Mouse (Mus musculus) stomach, embryonic 14.5 days (tissue): ENCODE data around the gene Fam53b. TPM values are rescaled to one million over a fixed set of nuclear protein-coding genes. Genes with fewer than 3 reads are reported as not detected.
A peak's percentile ranks its signal among the peaks of the same experiment; 100 is the strongest.

Experiments
- ATAC-seq: fragments of 200-750 bp; cut with Nextera tagmentation; 2 replicates; pipeline ENCODE4 v1.8.0; 2017; ENCODE audit warnings: low read depth, moderate TSS enrichment; ENCODE audit not compliant: insufficient number of reproducible peaks, insufficient read depth, low FRiP score
- H3K27ac ChIP-seq: fragments of 300-500 bp; sonication (generic); 2 replicates; pipeline ENCODE4 v1.5.1; 2014; ENCODE audit warnings: mild to moderate bottlenecking, low read length, moderate library complexity, mixed read lengths
- H3K27me3 ChIP-seq: fragments of 300-500 bp; sonication (generic); 2 replicates; pipeline ENCODE4 v1.6.1; 2014; ENCODE audit warnings: low read length, control low read depth, mixed read lengths; ENCODE audit not compliant: control insufficient read depth, insufficient read depth
- H3K36me3 ChIP-seq: fragments of 300-500 bp; sonication (generic); 2 replicates; pipeline ENCODE4 v1.6.1; 2014; ENCODE audit warnings: mild to moderate bottlenecking, control low read depth, low read length, moderate library complexity, mixed read lengths; ENCODE audit not compliant: control insufficient read depth, insufficient read depth
- H3K4me1 ChIP-seq: fragments of 300-500 bp; sonication (generic); 2 replicates; pipeline ENCODE4 v1.6.1; 2014; ENCODE audit warnings: low read length, control low read depth, mixed read lengths; ENCODE audit not compliant: control insufficient read depth, insufficient read depth
- H3K4me2 ChIP-seq: fragments of 300-500 bp; sonication (generic); replicated peaks from 2 replicates; pipeline ENCODE4 v1.6.1; 2014; ENCODE audit warnings: low read depth, low read length, control low read depth
- H3K4me3 ChIP-seq: fragments of 300-500 bp; sonication (generic); 2 replicates; pipeline ENCODE4 v1.5.1; 2014; ENCODE audit warnings: low read depth, low read length, control low read depth
- H3K9ac ChIP-seq: fragments of 300-500 bp; sonication (generic); replicated peaks from 2 replicates; pipeline ENCODE4 v1.6.1; 2014; ENCODE audit warnings: low read depth, mild to moderate bottlenecking, control low read depth, low read length, moderate library complexity, mixed read lengths
- H3K9me3 ChIP-seq: fragments of 300-500 bp; sonication (generic); 2 replicates; pipeline ENCODE4 v1.6.1; 2016; ENCODE audit warnings: low read depth, low read length, control low read depth; ENCODE audit not compliant: control insufficient read depth
- WGBS: fragments of 180-500 bp; shearing (Covaris S2); extraction: QIAGEN DNeasy Blood & Tissue Kit; methylation state at CpG from one replicate; pipeline ENCODE4 v1.1.7; 2014; 5-methylcytosine and 5-hydroxymethylcytosine counted together
- polyA plus RNA-seq: library from polyadenylated mRNA; unstranded; fragments of >200 nt; fragmentation: Nextera tagmentation; extraction: Ambion mirVana; gene quantifications from 2 replicates; pipeline ENCODE4 v1.2.1, GENCODE M21; 2014

Gene Fam53b
- polyA plus RNA-seq, 1 experiment from 2014 or later = 16.4 TPM

GRCm38 (mm10) chr7:132738844-132739243, 74.8 kb downstream of the Fam53b start:
- WGBS = 92% methylated on average over 6 of the region's 6 CpGs
- Histone ChIP-seq H3K9ac (no peak overlapping the region), H3K27ac (no peak overlapping the region), H3K4me1 (peaks cover 6% of the 10 kb centered on the region; the same call in 1 of the 2 replicates), H3K36me3 (no peaks in the 10 kb centered on the region), H3K27me3 (no peaks in the 10 kb centered on the region), H3K4me3 (no peak overlapping the region), H3K4me2 (no peak overlapping the region), H3K9me3 (no peaks in the 10 kb centered on the region)
- ATAC-seq = no peak

DNA sequence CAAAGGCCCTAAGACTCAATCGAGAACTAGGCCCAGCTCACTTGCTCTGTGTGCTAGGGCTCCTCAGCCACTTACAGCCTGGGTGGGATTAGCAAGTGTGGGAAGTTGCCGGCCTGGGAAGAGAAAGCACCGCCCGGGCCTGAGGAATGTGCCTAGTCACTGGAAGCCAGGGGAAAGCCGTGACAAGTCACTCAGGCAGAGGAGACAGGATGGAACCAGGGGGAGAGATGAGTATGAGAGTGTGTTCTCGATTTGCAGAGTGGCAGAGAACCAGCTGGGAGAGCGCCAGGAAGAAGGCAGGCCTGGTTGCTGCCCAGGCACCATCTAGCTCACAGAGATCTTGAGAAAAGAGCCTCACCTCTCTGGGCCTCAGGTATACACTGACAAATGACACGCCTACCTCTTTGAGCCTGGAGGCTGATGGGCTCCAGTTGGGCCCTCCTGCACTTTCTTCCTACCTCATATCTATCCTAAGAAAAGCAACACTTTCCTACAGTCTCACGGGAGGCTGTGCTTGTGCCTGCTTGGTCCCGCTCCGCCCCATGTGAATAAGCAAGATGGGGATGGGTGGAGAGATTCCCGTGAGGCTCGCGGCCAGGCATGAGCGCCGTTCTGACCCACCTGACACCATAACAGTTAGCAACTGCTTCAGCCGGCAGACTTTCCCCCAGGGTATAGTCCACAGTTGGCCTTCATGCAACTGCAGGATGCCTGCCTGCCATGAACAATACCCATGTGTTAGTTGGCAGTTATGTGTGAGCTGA, 77.4 kb downstream of the Fam53b start:
- Histone ChIP-seq H3K27me3 (no peaks in the 10 kb centered on the region), H3K4me2 (no peak overlapping the region), H3K27ac (peak overlapping the region; percentile 40; the same call in 1 of the 2 replicates), H3K36me3 (no peaks in the 10 kb centered on the region), H3K9ac (no peak overlapping the region), H3K9me3 (no peaks in the 10 kb centered on the region), H3K4me1 (peaks cover 6% of the 10 kb centered on the region; the same call in 1 of the 2 replicates), H3K4me3 (no peak overlapping the region)
- ATAC-seq = no peak; the same call in 1 of the 2 replicates
- WGBS = 57% methylated on average over 17 of the region's 17 CpGs

DNA sequence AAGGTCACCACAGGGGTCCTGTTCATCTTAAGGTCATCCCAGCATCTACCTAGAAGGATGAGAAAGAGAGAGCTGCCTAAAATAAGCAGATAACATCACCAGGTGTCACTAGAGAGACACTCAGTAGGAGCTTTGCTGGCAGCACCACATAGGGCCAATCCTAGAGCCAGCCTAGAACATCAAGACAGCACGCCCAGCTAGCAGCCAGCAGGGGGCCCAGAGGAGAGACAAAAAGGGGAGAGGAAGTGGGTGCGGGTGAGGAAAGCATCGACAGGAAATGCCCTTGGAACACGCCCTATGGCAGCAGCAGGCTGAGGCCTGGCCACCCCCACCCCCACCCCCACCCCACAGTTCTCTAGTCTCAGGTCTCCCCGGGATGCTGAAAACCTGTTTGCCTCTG, 78.5 kb downstream of the Fam53b start:
- Histone ChIP-seq H3K27me3 (no peaks in the 10 kb centered on the region), H3K27ac (no peak overlapping the region), H3K9ac (no peak overlapping the region), H3K36me3 (no peaks in the 10 kb centered on the region), H3K4me2 (no peak overlapping the region), H3K4me3 (no peak overlapping the region), H3K4me1 (peaks cover 6% of the 10 kb centered on the region; the same call in 1 of the 2 replicates), H3K9me3 (no peaks in the 10 kb centered on the region)
- 47% methylated on average over 3 of the region's 5 CpGs for WGBS
- ATAC-seq = peak; percentile 70; the same call in 1 of the 2 replicates

- Histone ChIP-seq H3K9ac (no peak overlapping the region), H3K9me3 (no peaks in the 10 kb centered on the region), H3K4me3 (no peak overlapping the region), H3K27ac (no peak overlapping the region), H3K4me1 (peaks cover 6% of the 10 kb centered on the region; the same call in 1 of the 2 replicates), H3K36me3 (no peaks in the 10 kb centered on the region), H3K27me3 (no peaks in the 10 kb centered on the region), H3K4me2 (no peak overlapping the region)
- WGBS = 76% methylated on average over 9 of the region's 9 CpGs
- ATAC-seq = no peak
These were observed 79.5 kb downstream of the Fam53b start for GRCm38 (mm10) chr7:132734222-132734621.

DNA sequence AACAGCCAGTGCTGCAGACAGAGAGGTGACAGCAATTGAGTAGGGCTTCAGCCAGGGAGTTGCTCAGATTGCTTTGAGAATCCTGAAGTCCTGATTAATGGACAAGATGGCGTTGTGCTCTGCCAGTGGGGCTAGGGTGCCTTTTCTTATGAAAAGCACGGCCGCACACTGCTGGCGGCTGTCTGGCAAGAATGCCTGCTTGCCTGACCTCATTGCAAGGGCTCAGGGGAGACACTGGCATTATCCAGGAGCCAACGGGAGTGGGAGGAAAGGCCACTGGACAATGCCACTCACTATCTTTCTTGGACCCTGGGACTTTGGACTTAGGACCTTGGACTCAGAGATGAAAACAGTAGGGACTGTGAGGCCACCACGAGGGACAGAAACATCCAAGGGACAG, 80.2 kb downstream of the Fam53b start:
- Histone ChIP-seq H3K9me3 (no peaks in the 10 kb centered on the region), H3K27me3 (no peaks in the 10 kb centered on the region), H3K9ac (no peak overlapping the region), H3K27ac (no peak overlapping the region), H3K4me2 (no peak overlapping the region), H3K4me1 (peaks cover 6% of the 10 kb centered on the region; the same call in 1 of the 2 replicates), H3K36me3 (no peaks in the 10 kb centered on the region), H3K4me3 (no peak overlapping the region)
- no peak for ATAC-seq
- WGBS = 70% methylated on average over 6 of the region's 6 CpGs

- H3K9ac ChIP-seq = no peak overlapping the region
- no peaks in the 10 kb centered on the region for H3K27me3 ChIP-seq
- WGBS = 86% methylated on average over 6 of the region's 6 CpGs
- no peak for ATAC-seq
- H3K4me2 ChIP-seq = no peak overlapping the region
- H3K4me3 ChIP-seq = no peak overlapping the region
- H3K36me3 ChIP-seq = no peaks in the 10 kb centered on the region
- H3K27ac ChIP-seq = no peak overlapping the region
- H3K9me3 ChIP-seq = no peaks in the 10 kb centered on the region
- H3K4me1 ChIP-seq = peaks cover 6% of the 10 kb centered on the region; the same call in 1 of the 2 replicates
These were observed 81.4 kb downstream of the Fam53b start for GRCm38 (mm10) chr7:132732136-132732789.

GRCm38 (mm10) chr7:132731558-132731957, 82.1 kb downstream of the Fam53b start:
- H3K4me1 ChIP-seq = peaks cover 6% of the 10 kb centered on the region; the same call in 1 of the 2 replicates
- H3K9me3 ChIP-seq = no peaks in the 10 kb centered on the region
- H3K9ac ChIP-seq = no peak overlapping the region
- H3K27ac ChIP-seq = no peak overlapping the region
- H3K4me2 ChIP-seq = no peak overlapping the region
- H3K4me3 ChIP-seq = no peak overlapping the region
- WGBS = 88% methylated on average over 6 of the region's 6 CpGs
- H3K36me3 ChIP-seq = no peaks in the 10 kb centered on the region
- no peak for ATAC-seq
- H3K27me3 ChIP-seq = no peaks in the 10 kb centered on the region

DNA sequence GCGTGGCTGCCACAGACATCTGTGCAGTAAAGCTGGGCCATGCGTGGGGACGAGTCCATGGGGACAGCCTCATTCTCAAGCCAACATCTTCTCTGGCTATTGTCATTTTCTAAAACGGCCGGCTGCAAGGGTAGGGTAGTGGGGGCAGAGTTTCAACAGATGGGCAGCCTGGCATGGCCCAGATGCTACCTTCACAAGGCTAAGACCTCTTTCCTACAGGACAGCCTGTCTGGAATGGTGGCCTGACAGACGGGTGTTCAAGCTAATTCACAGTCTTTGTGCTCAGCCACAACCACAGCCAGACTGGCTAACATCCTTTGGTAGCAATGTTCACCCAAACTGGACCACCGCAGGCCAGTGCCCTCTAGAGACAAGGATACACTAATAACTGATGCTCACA, 83.2 kb downstream of the Fam53b start:
- Histone ChIP-seq H3K27ac (no peak overlapping the region), H3K9me3 (no peaks in the 10 kb centered on the region), H3K9ac (no peak overlapping the region), H3K4me3 (no peak overlapping the region), H3K36me3 (no peaks in the 10 kb centered on the region), H3K4me1 (peaks cover 1% of the 10 kb centered on the region; the same call in 1 of the 2 replicates), H3K4me2 (no peak overlapping the region), H3K27me3 (no peaks in the 10 kb centered on the region)
- 85% methylated on average over 7 of the region's 7 CpGs for WGBS
- no peak for ATAC-seq
